Mouse (Mus musculus) MEL (cell line): ENCODE data around the gene Ptprk. TPM values are rescaled to one million over a fixed set of nuclear protein-coding genes. Genes with fewer than 3 reads are reported as not detected.

Source experiments
- DNase-seq: peaks from one replicate; pipeline ENCODE4 v3.0.0; 2011; ENCODE audit warnings: low read depth, low spot score
- H3K27ac ChIP-seq: 2 replicates; pipeline ENCODE4 v1.5.1; 2012; ENCODE audit warnings: low read depth, mild to moderate bottlenecking, control low read depth, low read length, moderate library complexity; ENCODE audit not compliant: control insufficient read depth
- H3K27me3 ChIP-seq, 2 experiments: fragments of 150-350 bp in 1 of 2; sonication (generic) in 1 of 2; 2 replicates each; pipeline ENCODE4 v1.6.1; 2012; ENCODE audit warnings: low read length in 2 of 2, mild to moderate bottlenecking in 2 of 2, improper control_type of control experiment in 1 of 2, moderate library complexity in 1 of 2; ENCODE audit not compliant: insufficient read depth in 2 of 2, control insufficient read depth in 1 of 2
- H3K36me3 ChIP-seq, 2 experiments: 2 replicates each; pipeline ENCODE4 v1.6.1; 2012 to 2014; ENCODE audit warnings: low read length in 2 of 2, improper control_type of control experiment in 1 of 2, inconsistent platforms in 1 of 2, mild to moderate bottlenecking in 1 of 2; ENCODE audit not compliant: insufficient read depth in 2 of 2, control insufficient read depth in 1 of 2
- H3K4me1 ChIP-seq, 2 experiments: fragments of 150-350 bp in 1 of 2; sonication (generic) in 1 of 2; 2 replicates each; pipeline ENCODE4 v1.6.1; 2012; ENCODE audit warnings: low read length in 2 of 2, improper control_type of control experiment in 1 of 2, mild to moderate bottlenecking in 1 of 2; ENCODE audit not compliant: insufficient read depth in 2 of 2, control insufficient read depth in 1 of 2
- H3K4me3 ChIP-seq, 2 experiments: fragments of 150-350 bp in 1 of 2; sonication (generic) in 1 of 2; 2 replicates each; pipeline ENCODE4 v1.5.1; 2012; ENCODE audit warnings: low read depth in 2 of 2, low read length in 2 of 2, mild to moderate bottlenecking in 2 of 2, moderate library complexity in 2 of 2, control low read depth in 1 of 2, improper control_type of control experiment in 1 of 2; ENCODE audit not compliant: control insufficient read depth in 1 of 2, insufficient read depth in 1 of 2
- H3K79me2 ChIP-seq: 2 replicates; pipeline ENCODE4 v1.6.1; 2012; ENCODE audit warnings: mild to moderate bottlenecking, low read length, moderate library complexity; ENCODE audit not compliant: control insufficient read depth, poor library complexity, insufficient read depth
- H3K9ac ChIP-seq: 2 replicates; pipeline ENCODE4 v1.6.1; 2012; ENCODE audit warnings: low read depth, mild to moderate bottlenecking, control low read depth, low read length, moderate library complexity; ENCODE audit not compliant: control insufficient read depth, poor library complexity, severe bottlenecking
- H3K9me3 ChIP-seq: fragments of 150-350 bp; sonication (generic); replicated peaks from 2 replicates; pipeline ENCODE4 v1.6.1; 2012; ENCODE audit warnings: mild to moderate bottlenecking, low read length, improper control_type of control experiment, moderate library complexity; ENCODE audit not compliant: insufficient read depth
- BHLHE40 ChIP-seq: IDR thresholded peaks from 2 replicates; pipeline ENCODE4 v1.6.1; 2012; ENCODE audit warnings: low read depth, mild to moderate bottlenecking, inconsistent platforms, low read length, improper control_type of control experiment, borderline replicate concordance
- CHD1 ChIP-seq: IDR thresholded peaks from 2 replicates; pipeline ENCODE4 v1.6.1; 2012; ENCODE audit warnings: low read depth, mild to moderate bottlenecking, inconsistent platforms, low read length, improper control_type of control experiment
- CHD2 ChIP-seq: IDR thresholded peaks from 2 replicates; pipeline ENCODE4 v1.6.1; 2011; ENCODE audit warnings: low read length, improper control_type of control experiment
- E2F4 ChIP-seq: IDR thresholded peaks from 2 replicates; pipeline ENCODE4 v1.6.1; 2011; ENCODE audit warnings: low read depth, low read length, improper control_type of control experiment, borderline replicate concordance
- ELF1 ChIP-seq: IDR thresholded peaks from 2 replicates; pipeline ENCODE4 v1.6.1; 2014; ENCODE audit warnings: low read depth, mild to moderate bottlenecking, inconsistent platforms, low read length, improper control_type of control experiment, moderate library complexity
- ETS1 ChIP-seq: IDR thresholded peaks from 2 replicates; pipeline ENCODE4 v1.6.1; 2012; ENCODE audit warnings: low read depth, mild to moderate bottlenecking, inconsistent platforms, low read length, improper control_type of control experiment, moderate library complexity
- GABPA ChIP-seq: IDR thresholded peaks from 2 replicates; pipeline ENCODE4 v1.6.1; 2012; ENCODE audit warnings: low read depth, mild to moderate bottlenecking, inconsistent platforms, low read length, improper control_type of control experiment, moderate library complexity
- GATA1 ChIP-seq: IDR thresholded peaks from 2 replicates; pipeline ENCODE4 v1.6.1; 2011; ENCODE audit warnings: low read depth, low read length, improper control_type of control experiment
- KAT2A ChIP-seq: conservative IDR thresholded peaks from 2 replicates; pipeline ENCODE4 v1.6.1; 2012; ENCODE audit warnings: low read depth, low read length, improper control_type of control experiment, inconsistent platforms
- MAZ ChIP-seq: IDR thresholded peaks from 2 replicates; pipeline ENCODE4 v1.6.1; 2012; ENCODE audit warnings: low read depth, mild to moderate bottlenecking, inconsistent platforms, low read length, improper control_type of control experiment
- MYC ChIP-seq: IDR thresholded peaks from 2 replicates; pipeline ENCODE4 v1.6.1; 2011; ENCODE audit warnings: low read depth, mild to moderate bottlenecking, low read length, improper control_type of control experiment, moderate library complexity
- POLR2AphosphoS2 ChIP-seq: IDR thresholded peaks from 2 replicates; pipeline ENCODE4 v1.6.1; 2011; ENCODE audit warnings: low read length, improper control_type of control experiment
- RAD21 ChIP-seq: IDR thresholded peaks from 2 replicates; pipeline ENCODE4 v1.6.1; 2011; ENCODE audit warnings: mild to moderate bottlenecking, low read depth, low read length, improper control_type of control experiment
- SIN3A ChIP-seq: IDR thresholded peaks from 2 replicates; pipeline ENCODE4 v1.6.1; 2012; ENCODE audit warnings: low read length, improper control_type of control experiment, inconsistent platforms
- TCF12 ChIP-seq: IDR thresholded peaks from 2 replicates; pipeline ENCODE4 v1.6.1; 2014; ENCODE audit warnings: low read depth, mild to moderate bottlenecking, inconsistent platforms, low read length, improper control_type of control experiment, moderate library complexity
- ZC3H11A ChIP-seq: IDR thresholded peaks from 2 replicates; pipeline ENCODE4 v1.6.1; 2012; ENCODE audit warnings: low read depth, mild to moderate bottlenecking, inconsistent platforms, low read length, improper control_type of control experiment
- ZKSCAN1 ChIP-seq: IDR thresholded peaks from 2 replicates; pipeline ENCODE4 v1.6.1; 2012; ENCODE audit warnings: low read depth, mild to moderate bottlenecking, inconsistent platforms, low read length, improper control_type of control experiment, moderate library complexity
- ZMIZ1 ChIP-seq: IDR thresholded peaks from 2 replicates; pipeline ENCODE4 v1.6.1; 2012; ENCODE audit warnings: low read depth, mild to moderate bottlenecking, inconsistent platforms, low read length, improper control_type of control experiment, moderate library complexity
- ZNF384 ChIP-seq: IDR thresholded peaks from 2 replicates; pipeline ENCODE4 v1.6.1; 2012; ENCODE audit warnings: low read depth, mild to moderate bottlenecking, inconsistent platforms, low read length, improper control_type of control experiment
- polyA plus RNA-seq, 2 experiments: library from polyadenylated mRNA; stranded (reverse) in 1 of 2; unstranded in 1 of 2; fragments of >175 nt in 1 of 2; fragments of >200 nt in 1 of 2; gene quantifications; 2 replicates each; pipeline versions ENCODE4 v1.2.1 to v1.2.4; 2012; ENCODE audit warnings: low replicate concordance in 2 of 2, low read depth in 1 of 2; ENCODE audit not compliant: insufficient read length in 2 of 2, insufficient read depth in 1 of 2, missing spikeins in 1 of 2
- total RNA-seq: library from RNA; depleted of rRNA; stranded (reverse); fragments of 300-350 nt; gene quantifications from 2 replicates; pipeline ENCODE4 v1.2.3, GENCODE M21; 2012

The Ptprk gene
- total and polyA plus RNA-seq, 3 experiments: under 0.01 TPM; not detected in 2

- Histone ChIP-seq H3K4me3 (no peak overlapping the region), H3K27me3 (no peaks in the 10 kb centered on the region), H3K4me1 (no peaks in the 10 kb centered on the region), H3K9ac (no peak overlapping the region), H3K9me3 (no peaks in the 10 kb centered on the region), H3K79me2 (no peaks in the 10 kb centered on the region), H3K36me3 (no peaks in the 10 kb centered on the region), H3K27ac (no peak overlapping the region)
- TF ChIP-seq MAZ (no peak), GABPA (no peak), KAT2A (no peak), CHD2 (no peak), ETS1 (no peak), POLR2AphosphoS2 (no peak), GATA1 (no peak), MYC (no peak), ZC3H11A (no peak), E2F4 (no peak), ZKSCAN1 (no peak), SIN3A (no peak), CHD1 (no peak), BHLHE40 (no peak), ZNF384 (no peak)
- DNase-seq: no peak
These were observed 423.2 kb downstream of the Ptprk start for GRCm38 (mm10) chr10:28497791-28498190.

- no peaks in the 10 kb centered on the region for H3K4me1 ChIP-seq
- no peaks in the 10 kb centered on the region for H3K36me3 ChIP-seq
- H3K27ac ChIP-seq: no peak overlapping the region
- no peak overlapping the region for H3K4me3 ChIP-seq
- TF ChIP-seq ZC3H11A: no peak
- TF ChIP-seq ZMIZ1: no peak
- H3K79me2 ChIP-seq: no peaks in the 10 kb centered on the region
- no peak for DNase-seq
- H3K27me3 ChIP-seq: no peaks in the 10 kb centered on the region
- no peak overlapping the region for H3K9ac ChIP-seq
- H3K9me3 ChIP-seq: no peaks in the 10 kb centered on the region
These were observed 423.9 kb downstream of the Ptprk start for GRCm38 (mm10) chr10:28498504-28498903.

- H3K4me3 ChIP-seq: no peak overlapping the region
- peaks cover 0 to 2% of the 10 kb centered on the region in 2 experiments; a peak in 2 of 4 replicates for H3K4me1 ChIP-seq
- TF ChIP-seq ELF1 (no peak), RAD21 (no peak), ZMIZ1 (no peak), TCF12 (no peak)
- no peaks in the 10 kb centered on the region for H3K27me3 ChIP-seq
- H3K79me2 ChIP-seq: no peaks in the 10 kb centered on the region
- no peak overlapping the region for H3K27ac ChIP-seq
- no peaks in the 10 kb centered on the region for H3K9me3 ChIP-seq
- no peak overlapping the region for H3K9ac ChIP-seq
- no peak for DNase-seq
- H3K36me3 ChIP-seq: peaks cover 0 to 5% of the 10 kb centered on the region in 2 experiments; a peak in 2 of 4 replicates
These were observed 439.0 kb downstream of the Ptprk start for GRCm38 (mm10) chr10:28513601-28514000.
